Mouse (Mus musculus): ENCODE measurements around the gene Il22ra1.

DNA sequence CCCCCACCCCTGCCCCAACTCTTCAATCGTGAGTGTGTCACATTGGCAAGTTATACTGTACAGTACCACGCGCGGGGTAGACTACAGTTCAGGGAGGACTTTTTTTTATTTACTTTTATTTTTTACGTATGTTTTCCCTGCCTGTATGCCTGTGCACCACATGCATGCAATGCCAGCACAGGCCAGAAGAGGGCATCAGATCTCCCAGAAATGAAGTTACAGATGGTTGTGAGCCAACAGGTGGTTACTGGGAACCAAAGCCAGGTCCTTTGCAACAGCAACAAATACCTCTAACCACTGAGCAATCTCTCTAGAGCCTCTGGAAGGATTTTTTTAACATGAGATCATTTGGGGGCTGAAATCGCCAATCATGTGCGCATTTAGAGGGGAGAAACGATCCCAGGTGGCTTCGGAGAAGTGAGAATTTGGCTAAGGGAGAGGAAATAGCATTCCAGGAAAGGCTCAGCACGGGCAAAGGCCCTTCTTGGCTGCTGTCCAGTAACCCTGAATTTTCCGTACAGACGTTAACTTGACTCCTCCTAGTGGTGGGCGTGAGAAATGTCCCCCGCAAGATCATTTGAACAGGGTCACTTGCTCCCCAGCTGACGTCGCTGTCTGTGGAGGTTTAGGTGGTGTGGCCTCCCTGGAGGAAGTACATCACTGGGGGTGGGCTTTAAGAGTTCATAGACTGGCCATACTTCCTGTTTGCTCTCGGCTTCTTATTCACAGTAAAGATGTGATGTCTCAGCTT is 5.3 kb upstream of the Il22ra1 start:
- peak; percentile 47 for TF ChIP-seq CTCF (conservative IDR thresholded peaks at IDR 0.05; ENCODE audit: low read length)
- TF ChIP-seq NANOG (IDR thresholded peaks at IDR 0.05; ENCODE audit: borderline replicate concordance, low read length): no peak

Data from E14TG2a.4 (cell line).